Mouse (Mus musculus): ENCODE measurements around the gene Lmntd2.

The Lmntd2 gene

DNA sequence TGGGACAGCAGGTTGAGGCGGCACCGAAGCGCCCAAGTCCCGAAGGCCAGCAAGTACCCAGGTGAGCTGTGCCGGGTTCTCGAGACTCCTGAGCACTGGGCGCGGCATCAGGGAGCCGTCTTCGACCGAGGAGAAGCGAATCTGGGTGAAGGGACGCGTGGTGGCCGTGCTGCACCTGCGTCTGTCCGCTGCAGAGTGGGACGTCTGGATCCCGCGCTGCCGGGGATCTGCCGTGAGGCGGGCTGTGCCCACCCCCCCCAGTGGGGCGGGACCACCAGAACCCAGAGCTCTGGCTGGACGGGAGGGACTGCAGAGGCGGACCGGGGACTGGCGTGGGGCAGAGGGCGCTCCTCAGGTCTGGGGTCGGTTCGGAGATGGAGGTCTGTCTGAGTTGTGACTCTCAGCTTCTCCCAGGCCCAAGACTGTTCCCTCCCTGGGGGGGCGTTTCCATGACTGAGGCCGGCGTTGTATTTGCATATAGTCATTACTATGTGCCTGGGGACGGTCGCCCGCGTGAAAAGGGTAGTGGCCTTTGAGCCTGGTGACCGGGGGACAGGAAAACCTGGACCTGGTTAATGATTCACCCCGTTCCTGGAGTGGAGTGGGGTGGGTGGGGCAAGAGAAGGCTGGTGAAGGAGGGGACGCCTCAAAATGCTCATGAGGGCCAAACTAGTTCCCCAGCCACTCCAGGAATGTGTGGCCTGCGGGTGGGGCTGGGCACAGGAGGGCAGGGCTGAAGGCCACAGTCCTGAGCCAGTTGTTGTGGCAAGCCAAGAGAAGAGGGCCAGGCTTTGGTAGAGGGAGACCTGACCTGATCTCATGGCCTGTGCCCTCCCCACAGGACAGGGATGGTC is 2.2 kb upstream of the Lmntd2 start:
- peak; percentile 86 for DNase-seq (ENCODE audit: extremely low spot score)

GRCm38 (mm10) chr7:141215101-141215879 is 1.4 kb upstream of the Lmntd2 start, which contains the start of gene Rassf7:
TSS of gene Rassf7 (plus strand) at chr7:141215860.
- peak; percentile 98 for DNase-seq (ENCODE audit: extremely low spot score)

GRCm38 (mm10) chr7:141214310-141214709 is 430 bp upstream of the Lmntd2 start:
- no peak for DNase-seq (ENCODE audit: extremely low spot score)

DNA sequence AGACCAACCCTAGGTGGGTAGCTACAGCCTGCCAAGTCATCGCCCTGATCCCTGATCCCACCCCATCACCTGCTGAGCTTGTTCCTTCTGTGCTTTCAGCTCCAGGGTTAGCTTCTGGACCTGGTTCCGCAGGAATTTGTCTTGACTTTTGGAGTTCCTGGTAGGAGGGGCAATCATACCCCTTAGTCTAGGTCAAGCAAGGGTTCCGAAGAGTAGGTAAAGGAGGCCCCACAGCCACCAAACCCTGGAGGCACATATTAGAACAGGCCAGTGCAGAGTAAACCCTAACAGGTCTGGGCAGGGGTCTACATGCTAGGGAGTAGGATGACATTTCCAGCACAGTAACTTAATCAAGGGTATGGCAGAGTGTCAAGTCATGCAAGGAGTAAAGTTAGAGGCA is 747 bp downstream of the Lmntd2 start:
- DNase-seq (ENCODE audit: extremely low spot score) = no peak

DNA sequence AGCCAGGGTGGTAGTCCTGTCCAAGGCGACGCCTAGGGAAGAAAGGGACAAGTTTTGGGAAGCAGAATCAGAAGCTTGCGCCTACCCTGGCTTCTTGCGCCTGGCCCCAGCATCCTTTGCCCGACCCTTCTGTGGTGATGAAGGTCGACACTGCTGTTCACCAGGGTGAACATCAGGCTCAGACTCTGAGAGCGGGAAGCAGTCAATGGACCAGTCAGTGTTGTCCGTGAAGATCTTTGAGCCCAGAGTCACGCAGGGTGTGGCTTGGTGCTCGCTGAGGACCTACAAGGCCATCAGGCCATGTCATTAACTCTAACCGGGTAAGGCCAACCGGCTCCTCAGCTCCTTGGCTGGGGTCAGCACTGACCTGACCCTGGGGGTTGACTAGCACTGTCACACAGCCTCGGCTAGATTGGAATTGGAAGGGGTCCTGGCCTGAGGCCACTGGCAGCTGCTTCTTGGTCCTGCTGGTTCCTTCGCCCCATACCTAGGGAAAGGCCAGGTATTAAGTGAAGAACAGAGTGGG is 3.2 kb downstream of the Lmntd2 start:
- DNase-seq (ENCODE audit: extremely low spot score) = no peak

GRCm38 (mm10) chr7:141210137-141210536 is 3.7 kb downstream of the Lmntd2 start:
- no peak for DNase-seq (ENCODE audit: extremely low spot score)

DNA sequence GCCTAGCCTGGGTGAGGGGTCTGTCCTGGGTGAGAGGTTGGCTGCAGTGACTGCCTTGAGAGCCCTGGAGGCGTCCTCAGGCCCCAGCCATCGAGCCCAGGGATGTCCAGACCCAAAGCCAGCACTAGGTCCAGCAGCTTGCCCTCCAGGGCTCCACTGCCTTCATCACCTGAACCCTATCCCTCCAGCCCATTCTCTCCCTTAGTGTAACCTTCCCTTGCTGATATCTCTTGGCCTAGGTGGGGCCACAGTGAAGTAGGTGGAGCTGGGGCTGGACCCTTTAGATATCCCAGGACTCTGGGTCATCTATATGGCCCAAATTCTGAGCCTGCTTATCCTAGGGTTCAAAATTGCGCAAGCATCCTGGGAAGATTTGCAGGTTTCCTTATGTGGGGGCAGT is 4.4 kb downstream of the Lmntd2 start:
- DNase-seq (ENCODE audit: extremely low spot score) = no peak

- DNase-seq (ENCODE audit: extremely low spot score) = no peak
Measured at GRCm38 (mm10) chr7:141206182-141206937, 7.5 kb downstream of the Lmntd2 start.

- no peak for DNase-seq (ENCODE audit: extremely low spot score)
Measured at GRCm38 (mm10) chr7:141205504-141205903, 8.4 kb downstream of the Lmntd2 start.

DNA sequence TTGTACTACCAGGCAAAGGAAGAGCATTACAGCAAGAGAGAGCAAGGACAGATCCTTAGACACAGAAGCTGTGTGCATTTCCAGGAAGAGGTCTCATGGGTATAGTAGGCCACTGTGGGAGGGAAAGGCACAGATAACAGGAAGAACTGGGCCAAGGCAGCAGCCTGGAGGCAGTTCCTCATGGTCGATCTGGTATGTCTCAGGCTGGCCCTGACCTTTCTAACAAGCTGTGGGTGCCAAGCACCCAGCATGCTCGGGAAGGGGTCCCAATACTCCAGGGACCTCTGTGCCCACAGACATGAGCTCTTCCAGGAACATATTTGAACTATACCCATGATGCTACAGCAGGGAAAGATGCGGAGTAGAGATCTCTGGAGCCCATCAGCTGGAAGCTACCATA is 9.3 kb downstream of the Lmntd2 start:
- DNase-seq (ENCODE audit: extremely low spot score) = no peak

DNA sequence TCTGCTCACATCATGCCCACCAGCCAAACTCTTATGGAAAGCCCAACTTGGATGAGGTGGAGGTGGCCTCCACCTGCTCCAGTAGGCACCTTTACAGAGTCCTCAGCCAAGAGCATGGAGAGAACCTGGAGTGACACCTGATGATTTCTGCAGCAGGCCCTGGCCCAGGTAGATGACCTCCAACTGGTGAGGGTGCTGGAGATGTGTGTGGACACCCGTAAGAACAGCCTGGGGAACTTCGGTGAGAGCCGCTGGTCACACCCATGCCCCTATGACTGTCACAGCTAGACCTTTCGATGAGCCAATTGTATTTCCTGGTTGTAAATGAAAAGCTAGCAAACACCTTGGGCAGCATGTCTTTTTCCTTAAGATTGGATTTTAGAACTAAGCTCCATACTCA is 15.8 kb downstream of the Lmntd2 start:
- DNase-seq (ENCODE audit: extremely low spot score) = no peak

- no peak for DNase-seq (ENCODE audit: extremely low spot score)
Measured at GRCm38 (mm10) chr7:141196619-141197282, 17.1 kb downstream of the Lmntd2 start.

DNA sequence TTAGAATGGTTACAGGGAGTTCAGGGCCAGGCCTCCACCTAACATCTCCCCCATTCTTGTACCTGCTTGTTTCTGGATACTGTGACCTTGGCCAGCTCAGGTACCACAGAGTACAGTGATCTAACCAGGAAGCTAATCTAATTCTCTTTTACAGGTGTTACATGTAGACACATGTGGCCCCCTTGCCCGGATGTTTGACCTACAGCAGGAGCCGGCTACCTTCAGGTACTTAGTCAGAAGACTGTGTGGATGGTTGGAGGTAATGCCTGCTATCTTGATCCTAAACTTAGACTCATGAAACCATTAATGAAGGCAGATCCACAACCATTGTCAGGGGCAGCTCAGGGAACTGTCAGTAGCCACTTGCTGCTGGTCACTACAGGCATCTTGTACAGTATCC is 18.1 kb downstream of the Lmntd2 start:
- DNase-seq (ENCODE audit: extremely low spot score) = no peak

DNA sequence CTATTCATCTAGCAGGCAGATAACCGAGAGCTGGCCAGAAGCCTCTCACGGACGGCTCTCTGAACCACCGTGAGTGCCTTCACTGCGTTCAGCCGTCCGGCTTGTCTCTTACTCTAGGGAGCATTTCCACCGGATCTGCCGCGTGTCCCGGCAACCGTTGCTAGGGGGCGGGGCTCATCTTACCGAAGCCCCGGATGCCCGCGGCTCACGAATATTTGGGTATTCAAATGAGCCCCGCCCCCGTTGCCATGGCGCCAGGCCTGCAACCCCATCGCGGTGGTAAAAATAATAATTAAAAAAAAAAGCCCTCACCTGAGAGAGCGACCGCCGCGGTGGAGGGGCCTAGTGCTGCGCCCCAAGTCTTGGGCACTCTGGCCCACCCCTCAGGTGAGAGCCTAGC is 19.1 kb downstream of the Lmntd2 start:
- peak; percentile 93 for DNase-seq (ENCODE audit: extremely low spot score)

GRCm38 (mm10) chr7:141194409-141194808 is 19.5 kb downstream of the Lmntd2 start:
- DNase-seq (ENCODE audit: extremely low spot score) = no peak

DNA sequence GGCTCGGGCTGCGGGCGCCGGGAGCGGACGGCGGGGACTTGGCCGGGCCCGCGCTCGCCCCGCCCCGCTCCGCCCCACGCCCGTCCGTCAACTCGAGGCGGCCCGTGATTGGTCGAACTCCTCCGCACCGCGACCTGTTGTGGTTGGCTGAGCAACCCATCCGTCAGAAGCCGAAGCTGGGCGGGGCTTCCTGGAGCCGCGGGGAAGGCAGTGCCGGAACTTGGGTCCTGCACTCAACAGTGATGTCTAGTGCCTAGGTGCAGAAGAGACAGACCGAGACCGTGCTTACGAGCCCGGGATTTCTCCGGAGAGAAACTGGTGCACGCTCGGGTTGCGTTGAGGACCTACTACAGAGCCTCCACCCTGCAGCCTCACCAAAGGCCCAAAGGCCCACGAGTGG is 19.9 kb downstream of the Lmntd2 start, which contains the start of the genes Hras and Lrrc56:
Gene Hras, minus strand, starts transcription at position 58 of the 400 bp plus-strand sequence.
Gene Lrrc56, plus strand, starts transcription at position 210 of the 400 bp plus-strand sequence.
- peak; percentile 97 for DNase-seq (ENCODE audit: extremely low spot score)

GRCm38 (mm10) chr7:141193348-141193856 is 20.5 kb downstream of the Lmntd2 start:
- peak; percentile 69 for DNase-seq (ENCODE audit: extremely low spot score)

DNA sequence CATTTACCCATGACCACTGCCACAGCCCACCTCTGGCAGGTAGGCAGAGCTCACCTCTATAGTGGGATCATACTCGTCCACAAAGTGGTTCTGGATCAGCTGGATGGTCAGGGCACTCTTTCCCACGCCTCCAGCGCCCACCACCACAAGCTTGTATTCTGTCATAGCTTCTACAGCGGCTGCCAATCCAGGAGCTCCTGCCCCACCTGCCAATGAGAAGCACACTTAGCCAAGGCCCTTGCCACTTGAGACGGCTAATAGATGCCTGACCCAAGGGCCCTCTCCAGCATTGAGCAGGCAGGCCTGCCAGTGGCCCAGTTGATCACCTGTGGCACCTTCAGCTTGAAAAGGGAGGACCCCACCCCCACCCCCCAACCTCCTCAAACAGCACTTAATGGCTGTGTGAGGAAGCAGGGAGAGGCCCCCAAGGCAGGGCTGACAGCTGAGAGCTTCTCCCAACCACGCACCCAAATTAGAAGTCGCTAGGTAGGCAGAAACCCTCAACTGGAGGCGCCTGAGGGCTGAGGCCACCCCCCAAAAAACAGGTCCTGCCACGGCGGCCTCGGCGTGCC is 21.0 kb downstream of the Lmntd2 start:
- no peak for DNase-seq (ENCODE audit: extremely low spot score)

GRCm38 (mm10) chr7:141191796-141192685 is 21.8 kb downstream of the Lmntd2 start:
- DNase-seq (ENCODE audit: extremely low spot score) = no peak

DNA sequence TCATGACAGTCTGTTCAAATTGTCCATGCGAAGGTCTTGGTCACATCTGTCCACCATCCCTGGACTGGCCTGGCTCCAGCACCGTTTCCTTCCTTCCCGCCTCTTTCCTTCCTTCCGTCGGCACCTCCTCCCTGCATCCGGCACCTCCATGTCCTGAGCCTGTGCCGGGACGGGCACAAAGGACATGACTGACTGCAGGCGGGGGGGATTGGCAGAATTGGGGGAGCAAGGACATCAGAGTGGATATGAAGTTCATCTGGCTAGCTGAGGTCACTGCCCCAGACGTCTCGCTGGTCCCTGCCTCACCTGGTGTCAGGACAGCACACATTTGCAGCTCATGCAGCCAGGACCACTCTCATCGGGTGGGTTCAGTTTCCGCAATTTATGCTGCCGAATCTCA is 22.8 kb downstream of the Lmntd2 start:
- no peak for DNase-seq (ENCODE audit: extremely low spot score)

All from embryo, embryonic 9.5 days (tissue).